Mouse (Mus musculus) C2C12 (cell line): ENCODE data around the gene Wif1. TPM values are rescaled to one million over a fixed set of nuclear protein-coding genes. Genes with fewer than 3 reads are reported as not detected.

ENCODE experiments used
- H3K27me3 ChIP-seq: one replicate; pipeline ENCODE4 v1.6.1; 2011; ENCODE audit not compliant: control insufficient read depth, insufficient read depth, insufficient read length
- H3K36me3 ChIP-seq: one replicate; pipeline ENCODE4 v1.6.1; 2011; ENCODE audit not compliant: control insufficient read depth, insufficient read depth
- H3K4me3 ChIP-seq: one replicate; pipeline ENCODE4 v1.5.1; 2011; ENCODE audit warnings: mild to moderate bottlenecking, control low read depth; ENCODE audit not compliant: poor library complexity, insufficient read depth, severe bottlenecking
- H3K79me2 ChIP-seq: one replicate; pipeline ENCODE4 v1.6.1; 2011; ENCODE audit not compliant: control insufficient read depth, insufficient read depth
- H3K79me3 ChIP-seq: one replicate; pipeline ENCODE4 v1.6.1; 2011; ENCODE audit warnings: low read depth, control low read depth
- H3ac ChIP-seq: one replicate; pipeline ENCODE3; 2011; ENCODE audit warnings: low read depth; ENCODE audit not compliant: control insufficient read depth, insufficient read length
- CEBPB ChIP-seq: IDR thresholded peaks from one replicate; pipeline ENCODE4 v1.6.1; 2011; ENCODE audit warnings: low read depth, mild to moderate bottlenecking, control low read depth, moderate library complexity
- CTCF ChIP-seq: IDR thresholded peaks from one replicate; pipeline ENCODE4 v1.5.1; 2011; ENCODE audit not compliant: control insufficient read depth, insufficient read depth, insufficient read length
- FOSL1 ChIP-seq: IDR thresholded peaks from one replicate; pipeline ENCODE4 v1.8.0; 2011; ENCODE audit warnings: mild to moderate bottlenecking, low read length; ENCODE audit not compliant: poor library complexity, insufficient read depth, severe bottlenecking
- MAX ChIP-seq: IDR thresholded peaks from one replicate; pipeline ENCODE4 v1.6.1; 2011; ENCODE audit warnings: mild to moderate bottlenecking, control low read depth
- MYOD1 ChIP-seq: IDR thresholded peaks from one replicate; pipeline ENCODE4 v1.6.1; 2011; ENCODE audit warnings: low read depth; ENCODE audit not compliant: control insufficient read depth, insufficient read length
- MYOG ChIP-seq: IDR thresholded peaks from one replicate; pipeline ENCODE4 v1.6.1; 2011; ENCODE audit not compliant: control insufficient read depth, insufficient read length; ENCODE audit errors: extremely low read depth
- USF1 ChIP-seq: IDR thresholded peaks from one replicate; pipeline ENCODE4 v1.6.1; 2011; ENCODE audit warnings: low read depth, mild to moderate bottlenecking, control low read depth, moderate library complexity
- long read RNA-seq, 2 experiments: library from polyadenylated mRNA; unstranded; transcript quantifications; one replicate each; pipeline ENCODE4 v2.0.0; 2019 to 2020
- polyA plus RNA-seq: library from polyadenylated mRNA; unstranded; fragments of >200 nt; fragmentation: generic; extraction: Trizol; gene quantifications from one replicate; pipeline ENCODE4 v1.2.1, GENCODE M21; 2012; ENCODE audit warnings: missing spikeins

The Wif1 gene
- polyA plus RNA-seq: not detected
- long read RNA-seq, experiment 1: 0 reads
- long read RNA-seq, experiment 2: 0 reads

GRCm38 (mm10) chr10:121033826-121034568 is at the start of gene Wif1:
Gene Wif1, plus strand, starts transcription at chr10:121033960.
- H3ac ChIP-seq: peak within 1 kb of the TSS; percentile 52

GRCm38 (mm10) chr10:121002135-121002534 is 31.6 kb upstream of the Wif1 start:
- Histone ChIP-seq H3ac (no peak overlapping the region), H3K36me3 (no peaks in the 10 kb centered on the region), H3K79me2 (no peaks in the 10 kb centered on the region), H3K27me3 (peaks cover 12% of the 10 kb centered on the region), H3K79me3 (no peaks in the 10 kb centered on the region), H3K4me3 (no peak overlapping the region)
- TF ChIP-seq CTCF (no peak), MYOD1 (no peak), FOSL1 (no peak), MYOG (no peak), CEBPB (no peak), USF1 (no peak), MAX (no peak)

More at GRCm38 (mm10) chr10:121033826-121034568, at the start of gene Wif1:
- Histone ChIP-seq H3K79me3 (no peaks in the 10 kb centered on the region), H3K79me2 (no peaks in the 10 kb centered on the region), H3K4me3 (peak within 1 kb of the TSS; percentile 22), H3K36me3 (no peaks in the 10 kb centered on the region), H3K27me3 (peaks cover 37% of the 10 kb centered on the region)
- TF ChIP-seq MYOD1: no peak
- peak; percentile 96 for TF ChIP-seq CTCF
- TF ChIP-seq MAX: no peak
- no peak for TF ChIP-seq FOSL1

DNA sequence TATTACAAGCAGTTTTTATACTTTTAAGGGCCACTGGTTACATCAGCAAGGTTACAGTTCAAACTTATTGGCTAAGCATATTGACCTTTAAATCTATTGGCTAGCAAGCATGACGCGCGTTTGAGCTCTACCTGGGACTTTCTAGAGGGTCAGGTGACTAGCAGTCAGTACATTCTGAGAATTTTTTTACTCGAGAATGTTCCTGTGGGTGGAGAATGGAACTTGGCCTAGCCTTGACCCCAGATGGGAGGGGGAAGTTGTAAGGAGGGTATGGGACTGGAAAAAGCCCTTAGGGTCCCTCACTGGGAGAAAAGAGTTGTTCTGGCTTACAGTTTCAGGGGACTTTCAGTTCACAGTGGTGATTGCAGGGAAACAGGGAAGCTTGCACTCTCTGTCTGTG is 22.3 kb upstream of the Wif1 start:
- no peaks in the 10 kb centered on the region for H3K79me3 ChIP-seq
- no peak overlapping the region for H3ac ChIP-seq
- no peak for TF ChIP-seq USF1
- no peak for TF ChIP-seq CEBPB
- no peak for TF ChIP-seq MYOD1
- TF ChIP-seq MYOG: no peak
- TF ChIP-seq FOSL1: no peak
- no peak for TF ChIP-seq CTCF
- TF ChIP-seq MAX: no peak
- H3K36me3 ChIP-seq: no peaks in the 10 kb centered on the region
- H3K79me2 ChIP-seq: no peaks in the 10 kb centered on the region
- no peak overlapping the region for H3K4me3 ChIP-seq
- H3K27me3 ChIP-seq: peaks cover 7% of the 10 kb centered on the region

- H3K4me3 ChIP-seq: no peak overlapping the region
- TF ChIP-seq CTCF (no peak), FOSL1 (no peak)
- H3K79me3 ChIP-seq: no peaks in the 10 kb centered on the region
- peaks cover 8% of the 10 kb centered on the region for H3K27me3 ChIP-seq
- H3K79me2 ChIP-seq: no peaks in the 10 kb centered on the region
- H3ac ChIP-seq: no peak overlapping the region
- no peaks in the 10 kb centered on the region for H3K36me3 ChIP-seq
Observed at GRCm38 (mm10) chr10:121016291-121016690, 17.5 kb upstream of the Wif1 start.

- peaks cover 9% of the 10 kb centered on the region for H3K27me3 ChIP-seq
- no peaks in the 10 kb centered on the region for H3K36me3 ChIP-seq
- H3ac ChIP-seq: no peak overlapping the region
- H3K4me3 ChIP-seq: no peak overlapping the region
- no peaks in the 10 kb centered on the region for H3K79me3 ChIP-seq
- no peak for TF ChIP-seq CEBPB
- TF ChIP-seq FOSL1: no peak
- no peak for TF ChIP-seq MAX
- no peak for TF ChIP-seq CTCF
- TF ChIP-seq MYOG: no peak
- TF ChIP-seq USF1: no peak
- TF ChIP-seq MYOD1: no peak
- H3K79me2 ChIP-seq: no peaks in the 10 kb centered on the region
Observed at GRCm38 (mm10) chr10:121016711-121017503, 16.9 kb upstream of the Wif1 start.
